12 mouse cellular contexts compared by ENCODE assay signal in genomic region chr9:120774251-120774650, GRCm38 (mm10).
A peak's percentile ranks its signal among the peaks of the same experiment; 100 is the strongest.
DNase-seq lines count a peak whose midpoint lies in the region; ATAC-seq and TF ChIP-seq lines count a peak whose summit lies in the region.
"Had no signal": no experiment of that assay in that cellular context is flagged by ENCODE, and none has a peak within 500 bp of the region (broad histone marks: within the 10 kb centered on the region; RNA-seq: fewer than 3 reads in every experiment).

No protein-coding gene starts in this region.

- H3K4me1 ChIP-seq in hindbrain, postnatal 0 days (ENCODE audit: insufficient read depth, low read length) = no peaks in the 10 kb centered on the region
- peaks cover 47% of the 10 kb centered on the region for H3K4me1 ChIP-seq in hindbrain, embryonic 10.5 days (replicated peaks)
- peaks cover 25% of the 10 kb centered on the region for H3K4me1 ChIP-seq in brown adipose tissue, adult 24 weeks (ENCODE audit: control insufficient read depth, insufficient read depth, insufficient read length, low read length)

- no peaks in the 10 kb centered on the region for H3K9me3 ChIP-seq in hindbrain, postnatal 0 days (ENCODE audit: low read length)
- H3K9me3 ChIP-seq in hindbrain, embryonic 10.5 days = 0 out of 2 replicates have a peak, but pooled peaks cover 5% of the 10 kb centered on the region
- H3K9me3 ChIP-seq: limb, embryonic 10.5 days; lung, embryonic 15.5 days; neural tube, embryonic 15.5 days had no signal

- H3K27ac ChIP-seq in hindbrain, postnatal 0 days = no peak overlapping the region
- no peak overlapping the region for H3K27ac ChIP-seq in hindbrain, embryonic 10.5 days
- peak overlapping the region; percentile 32; the same call in 1 of the 2 replicates for H3K27ac ChIP-seq in brown adipose tissue, adult 24 weeks (replicated peaks; ENCODE audit: low read depth, low read length)
- H3K27ac ChIP-seq: lung, embryonic 15.5 days; neural tube, embryonic 15.5 days had no signal

- no peaks in the 10 kb centered on the region for H3K36me3 ChIP-seq in hindbrain, postnatal 0 days (ENCODE audit: insufficient read depth, low read length)
- no peaks in the 10 kb centered on the region for H3K36me3 ChIP-seq in hindbrain, embryonic 10.5 days
- H3K36me3 ChIP-seq: limb, embryonic 10.5 days; lung, embryonic 15.5 days; neural tube, embryonic 15.5 days had no signal

- TF ChIP-seq CTCF in hindbrain, postnatal 0 days (IDR thresholded peaks at IDR 0.05; ENCODE audit: low read depth) = peak; percentile 46

- H3K27me3 ChIP-seq in hindbrain, postnatal 0 days (ENCODE audit: insufficient read depth, low read length) = no peaks in the 10 kb centered on the region
- H3K27me3 ChIP-seq in hindbrain, embryonic 10.5 days (ENCODE audit: insufficient read depth, poor library complexity, severe bottlenecking) = no peaks in the 10 kb centered on the region
- H3K27me3 ChIP-seq: lung, embryonic 15.5 days; neural tube, embryonic 15.5 days had no signal

- DNase-seq in hindbrain, postnatal 0 days (ENCODE audit: low spot score) = no peak
- DNase-seq in hindbrain, embryonic 10.5 days (ENCODE audit: low spot score) = no peak
- DNase-seq in lung, postnatal 10 days = peak; percentile 50
- DNase-seq in lung, postnatal 14 days = no peak
- peak; percentile 36 for DNase-seq in ES-CJ7 (ENCODE audit: low read depth, low spot score)
- no peak for DNase-seq in left cerebral cortex, postnatal 4 days
- DNase-seq: kidney, adult 11 months had no signal

- no peak for ATAC-seq in hindbrain, postnatal 0 days
- ATAC-seq in megakaryocyte-erythroid progenitor cell, adult 5-6 weeks (replicated peaks; ENCODE audit: low FRiP score, low TSS enrichment, poor library complexity, severe bottlenecking) = no peak

- 95% methylated on average over 1 of the region's 1 CpGs for WGBS in hindbrain, postnatal 0 days
- 100% methylated on average over 1 of the region's 1 CpGs for WGBS in hindbrain, embryonic 10.5 days

- H3K4me3 ChIP-seq in hindbrain, postnatal 0 days (ENCODE audit: low read length) = no peak overlapping the region
- no peak overlapping the region for H3K4me3 ChIP-seq in hindbrain, embryonic 10.5 days
- no peak overlapping the region for H3K4me3 ChIP-seq in brown adipose tissue, adult 24 weeks (ENCODE audit: insufficient read depth, low read depth, low read length)
- H3K4me3 ChIP-seq: limb, embryonic 10.5 days; lung, embryonic 15.5 days; neural tube, embryonic 15.5 days had no signal

- no peak overlapping the region for H3K4me2 ChIP-seq in hindbrain, postnatal 0 days (ENCODE audit: low read depth, low read length)
- H3K4me2 ChIP-seq: lung, embryonic 15.5 days; neural tube, embryonic 15.5 days had no signal

- no peak overlapping the region for H3K9ac ChIP-seq in hindbrain, postnatal 0 days (replicated peaks; ENCODE audit: low read length)
- H3K9ac ChIP-seq: lung, embryonic 15.5 days; neural tube, embryonic 15.5 days had no signal

- intact Hi-C loops in left cerebral cortex, postnatal 4 days (cut with DNase I) = loop anchor here (10.0 kb wide), 1 partner anchor 161 kb away; no protein-coding TSS in a partner anchor

Comparison
In these comparisons a context has a peak if more than half of its experiments do, and no peak if none do; other contexts are left out.
1. DNase-seq: peak in lung, postnatal 10 days (single experiment) and ES-CJ7 (single experiment); none in hindbrain, postnatal 0 days (single experiment), hindbrain, embryonic 10.5 days (single experiment), lung, postnatal 14 days (single experiment) and left cerebral cortex, postnatal 4 days (single experiment).